Mouse (Mus musculus): ENCODE measurements around the gene Faap20.

Gene Faap20

GRCm38 (mm10) chr4:155218104-155218732 lies 31.4 kb upstream of the Faap20 start:
- CTCF ChIA-PET = interaction anchor here in 2 of 4 experiments (0.6 to 1.7 kb wide), 5 partner anchors 31 to 888 kb away, joined by 3 to 5 read pairs (median 4); partner anchors contain the start of gene Faap20 (in 1 of the 2)
- POLR2A ChIA-PET = interaction anchor here in 3 of 4 experiments (0.5 to 11.8 kb wide), 26 partner anchors 10 to 919 kb away, joined by 3 to 135 read pairs (median 3); partner anchors contain the start of genes Morn1 (in 2 of the 3), Rer1 (in 2 of the 3) and Faap20 (in 1 of the 3)

- ChIA-PET CTCF (interaction anchor here in 2 of 4 experiments (0.8 to 1.7 kb wide), 4 partner anchors 91 to 273 kb away, joined by 3 to 5 read pairs (median 3); no protein-coding TSS in a partner anchor), POLR2A (interaction anchor here in 3 of 4 experiments (0.5 to 11.8 kb wide), 25 partner anchors 8 to 133 kb away, joined by 3 to 135 read pairs (median 3); partner anchors contain the start of genes Morn1 (in 2 of the 3), Rer1 (in 2 of the 3) and Faap20 (in 1 of the 3))
Observed at GRCm38 (mm10) chr4:155219271-155220212, 30.1 kb upstream of the Faap20 start.

GRCm38 (mm10) chr4:155220213-155221100 lies 29.1 kb upstream of the Faap20 start:
- CTCF ChIA-PET = interaction anchor here in 2 of 4 experiments (0.7 to 1.7 kb wide), 5 partner anchors 29 to 274 kb away, joined by 3 to 6 read pairs (median 4); partner anchors contain the start of gene Faap20 (in 1 of the 2)
- POLR2A ChIA-PET = interaction anchor here in 3 of 4 experiments (0.6 to 11.8 kb wide), 36 partner anchors 9 to 134 kb away, joined by 3 to 135 read pairs (median 4); partner anchors contain the start of genes Morn1 (in 2 of the 3) and Rer1 (in 2 of the 3)

GRCm38 (mm10) chr4:155221106-155221505 lies 28.5 kb upstream of the Faap20 start:
- POLR2A ChIA-PET = interaction anchor here in 3 of 4 experiments (0.6 to 11.8 kb wide), 39 partner anchors 10 to 351 kb away, joined by 3 to 135 read pairs (median 5); partner anchors contain the start of genes Faap20 (in 1 of the 3), Morn1 (in 1 of the 3) and Rer1 (in 1 of the 3)

GRCm38 (mm10) chr4:155221599-155222551 lies 27.7 kb upstream of the Faap20 start:
- ChIA-PET CTCF (interaction anchor here in 3 of 4 experiments (0.6 to 3.1 kb wide), 11 partner anchors 9 to 240 kb away, joined by 3 to 16 read pairs (median 4); partner anchors contain the start of gene Faap20 (in 2 of the 3)), POLR2A (interaction anchor here in 3 of 4 experiments (0.6 to 11.8 kb wide), 47 partner anchors 9 to 350 kb away, joined by 3 to 135 read pairs (median 6); partner anchors contain the start of genes Faap20 (in 1 of the 3), Morn1 (in 1 of the 3), Pex10 (in 1 of the 3) and Rer1 (in 1 of the 3))

More at GRCm38 (mm10) chr4:155221106-155221505, 28.5 kb upstream of the Faap20 start:
- CTCF ChIA-PET = interaction anchor here in 3 of 4 experiments (0.7 to 1.7 kb wide), 6 partner anchors 29 to 275 kb away, joined by 3 to 6 read pairs (median 4); partner anchors contain the start of gene Faap20 (in 1 of the 3)

GRCm38 (mm10) chr4:155222552-155222840 lies 27.1 kb upstream of the Faap20 start, which contains the start of gene Ski:
Ski (minus strand) TSS chr4:155222592.
- CTCF ChIA-PET = interaction anchor here in 3 of 4 experiments (0.6 to 3.1 kb wide), 13 partner anchors 9 to 240 kb away, joined by 3 to 16 read pairs (median 5); partner anchors contain the start of genes Faap20 (in 2 of the 3), Morn1 (in 1 of the 3), Pex10 (in 1 of the 3) and Rer1 (in 1 of the 3)

GRCm38 (mm10) chr4:155222841-155223593 lies 26.6 kb upstream of the Faap20 start:
- ChIA-PET POLR2A (interaction anchor here (0.6 to 11.8 kb wide), 74 partner anchors 8 to 474 kb away, joined by 3 to 135 read pairs (median 4); partner anchors contain the start of genes Faap20 (in 3 of the 4), Morn1 (in 1 of the 4), Pex10 (in 1 of the 4) and Rer1 (in 1 of the 4)), CTCF (interaction anchor here (0.6 to 3.1 kb wide), 17 partner anchors 8 to 239 kb away, joined by 3 to 16 read pairs (median 5); partner anchors contain the start of genes Faap20 (in 3 of the 4), Morn1 (in 1 of the 4), Pex10 (in 1 of the 4) and Rer1 (in 1 of the 4))

More at GRCm38 (mm10) chr4:155222552-155222840, 27.1 kb upstream of the Faap20 start, which contains the start of gene Ski:
- POLR2A ChIA-PET = interaction anchor here in 3 of 4 experiments (0.7 to 11.8 kb wide), 58 partner anchors 8 to 474 kb away, joined by 3 to 135 read pairs (median 5); partner anchors contain the start of genes Faap20 (in 3 of the 3), Morn1 (in 1 of the 3) and Rer1 (in 1 of the 3)

DNA sequence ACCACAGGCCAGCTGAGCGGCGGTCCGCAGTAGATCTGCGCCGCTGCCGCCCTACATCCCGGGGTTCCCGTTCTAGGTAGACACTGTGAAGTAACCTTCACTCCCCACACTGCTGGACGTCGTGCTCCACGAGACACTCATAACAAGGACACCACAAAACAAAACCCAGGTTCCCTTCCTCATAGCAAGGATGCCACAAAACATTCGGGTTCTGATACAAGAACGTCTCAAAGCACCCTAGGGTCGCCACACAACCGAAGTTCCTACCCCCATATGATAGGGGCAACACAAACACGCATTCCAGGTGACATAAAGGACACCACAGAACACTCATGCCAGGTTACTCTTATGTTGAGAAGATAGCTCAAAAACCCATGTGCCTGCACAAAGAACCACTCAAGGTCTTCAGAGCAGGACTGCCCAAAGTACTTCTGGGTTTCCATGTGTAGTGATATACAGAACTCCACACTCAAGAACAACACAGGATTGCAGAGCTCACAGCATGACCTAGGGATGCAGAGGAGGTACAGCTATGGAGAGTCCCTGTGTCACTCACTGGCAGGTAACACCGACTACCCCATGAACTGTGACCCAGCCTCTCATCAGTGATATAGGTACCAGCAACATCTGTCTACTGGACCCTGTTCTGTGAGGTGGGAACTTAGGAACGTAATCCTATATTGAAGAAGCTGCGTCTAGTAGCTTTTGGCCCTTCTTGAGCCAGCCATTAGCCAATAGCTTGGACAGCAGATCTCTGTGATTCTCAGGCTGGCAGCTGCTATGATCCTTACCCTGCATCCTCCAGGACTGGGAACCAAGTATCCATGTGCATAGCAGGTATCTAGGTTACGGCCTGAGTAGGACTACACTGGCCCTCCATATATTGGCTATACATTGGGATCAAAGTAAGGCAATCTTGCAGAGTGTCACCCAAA lies 25.7 kb upstream of the Faap20 start:
- CTCF ChIA-PET = interaction anchor here (0.6 to 3.1 kb wide), 21 partner anchors 7 to 162 kb away, joined by 3 to 16 read pairs (median 5); partner anchors contain the start of genes Faap20 (in 3 of the 4), Morn1 (in 1 of the 4), Pex10 (in 1 of the 4) and Rer1 (in 1 of the 4)

DNA sequence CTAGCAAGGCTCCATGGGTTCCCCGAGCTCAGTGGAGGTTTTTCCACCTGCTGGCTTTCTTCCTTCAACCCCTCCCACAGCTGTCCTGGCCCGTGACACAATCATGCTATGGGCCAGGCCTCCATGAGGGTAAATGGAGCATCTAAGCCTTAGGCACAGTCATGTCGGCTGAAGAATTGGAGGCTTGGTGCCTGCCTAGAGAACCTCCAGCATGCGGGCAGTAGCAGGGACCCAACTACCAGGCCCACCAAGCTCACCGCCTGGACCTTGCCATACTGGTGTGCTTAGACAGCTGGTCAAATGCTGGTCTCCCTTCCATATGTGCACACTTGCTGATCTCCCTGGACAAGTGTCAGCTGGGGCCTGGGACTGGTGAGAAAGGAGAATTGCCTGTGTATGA lies 23.7 kb upstream of the Faap20 start:
- CTCF ChIA-PET = interaction anchor here in 1 of 4 experiments (1.6 kb wide), 1 partner anchor 125 kb away, joined by 5 read pairs; no protein-coding TSS in a partner anchor
- POLR2A ChIA-PET = interaction anchor here in 2 of 4 experiments (0.6 to 11.8 kb wide), 5 partner anchors 9 to 50 kb away, joined by 3 to 135 read pairs (median 58); no protein-coding TSS in a partner anchor

More for the DNA sequence above, 25.7 kb upstream of the Faap20 start:
- POLR2A ChIA-PET = interaction anchor here (0.6 to 11.8 kb wide), 70 partner anchors 8 to 473 kb away, joined by 3 to 135 read pairs (median 4); partner anchors contain the start of genes Faap20 (in 2 of the 4), Pex10 (in 2 of the 4), Morn1 (in 1 of the 4) and Rer1 (in 1 of the 4)

GRCm38 (mm10) chr4:155227986-155228385 lies 21.6 kb upstream of the Faap20 start:
- CTCF ChIA-PET = no interaction called here
- POLR2A ChIA-PET = no interaction called here

DNA sequence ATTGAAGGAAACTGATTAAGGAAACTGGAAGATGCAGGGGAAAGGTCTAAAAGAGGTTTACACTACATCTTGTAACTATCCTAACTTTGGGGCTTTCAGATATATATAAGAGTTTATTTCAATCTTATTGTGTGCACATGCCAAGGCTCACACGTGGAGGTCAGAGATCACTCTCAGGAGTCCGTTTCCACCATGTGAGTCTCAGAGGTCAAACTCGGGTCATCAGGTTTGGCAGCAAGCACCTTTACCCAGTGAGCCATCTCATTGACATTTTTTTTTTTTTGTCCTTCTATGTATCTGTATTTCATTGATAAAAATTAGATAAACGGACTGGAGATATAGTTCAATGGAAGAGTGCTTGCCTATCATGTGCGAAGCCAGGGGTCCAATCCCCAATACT lies 21.1 kb upstream of the Faap20 start:
- ChIA-PET POLR2A (no interaction called here), CTCF (interaction anchor here in 1 of 4 experiments (2.1 kb wide), 1 partner anchor 134 kb away, joined by 6 read pairs; no protein-coding TSS in a partner anchor)

GRCm38 (mm10) chr4:155233878-155234277 lies 15.7 kb upstream of the Faap20 start:
- POLR2A ChIA-PET = interaction anchor here (0.6 to 4.4 kb wide), 23 partner anchors 10 to 370 kb away, joined by 3 to 76 read pairs (median 4); partner anchors contain the start of genes Morn1 (in 2 of the 4), Rer1 (in 2 of the 4), Ski (in 2 of the 4) and Faap20 (in 1 of the 4)

More at GRCm38 (mm10) chr4:155233878-155234277, 15.7 kb upstream of the Faap20 start:
- CTCF ChIA-PET = interaction anchor here in 2 of 4 experiments (0.9 to 3.3 kb wide), 4 partner anchors 10 to 362 kb away, joined by 3 to 12 read pairs (median 7); no protein-coding TSS in a partner anchor
